Mouse (Mus musculus) kidney, adult 18-20 months (tissue): ENCODE measurements around the gene Cytip.

ENCODE experiments used
- DNase-seq: peaks from one replicate; pipeline ENCODE4 v3.0.0; 2021

The Cytip gene

GRCm38 (mm10) chr2:58195346-58195745 lies at the start of gene Cytip:
Cytip (minus strand) TSS chr2:58195532.
- peak; percentile 63 for DNase-seq

- no peak for DNase-seq
Measured at GRCm38 (mm10) chr2:58240639-58241038, 45.3 kb upstream of the Cytip start.

- no peak for DNase-seq
Measured at GRCm38 (mm10) chr2:58237487-58237886, 42.2 kb upstream of the Cytip start.

- peak; percentile 63 for DNase-seq
Measured at GRCm38 (mm10) chr2:58199442-58199841, 4.1 kb upstream of the Cytip start.

- no peak for DNase-seq
Measured at GRCm38 (mm10) chr2:58196880-58197279, 1.5 kb upstream of the Cytip start.

GRCm38 (mm10) chr2:58194422-58195115 lies 763 bp downstream of the Cytip start:
- peak; percentile 35 for DNase-seq

GRCm38 (mm10) chr2:58192160-58192559 lies 3.2 kb downstream of the Cytip start:
- DNase-seq, result no peak

- no peak for DNase-seq
Measured at GRCm38 (mm10) chr2:58189501-58189900, 5.8 kb downstream of the Cytip start.

GRCm38 (mm10) chr2:58188903-58189302 lies 6.4 kb downstream of the Cytip start:
- no peak for DNase-seq

- DNase-seq, result no peak
Measured at GRCm38 (mm10) chr2:58187310-58188051, 7.9 kb downstream of the Cytip start.

- DNase-seq, result no peak
Measured at GRCm38 (mm10) chr2:58184197-58184596, 11.1 kb downstream of the Cytip start.

GRCm38 (mm10) chr2:58183658-58184057 lies 11.7 kb downstream of the Cytip start:
- no peak for DNase-seq

GRCm38 (mm10) chr2:58180776-58181175 lies 14.6 kb downstream of the Cytip start:
- DNase-seq, result no peak

GRCm38 (mm10) chr2:58179056-58179455 lies 16.3 kb downstream of the Cytip start:
- no peak for DNase-seq

GRCm38 (mm10) chr2:58175392-58176291 lies 19.7 kb downstream of the Cytip start:
- peak; percentile 75 for DNase-seq

GRCm38 (mm10) chr2:58174476-58175286 lies 20.7 kb downstream of the Cytip start:
- DNase-seq, result no peak

- no peak for DNase-seq
Measured at GRCm38 (mm10) chr2:58172963-58173362, 22.4 kb downstream of the Cytip start.

GRCm38 (mm10) chr2:58169173-58169572 lies 26.2 kb downstream of the Cytip start:
- no peak for DNase-seq

- DNase-seq, result no peak
Measured at GRCm38 (mm10) chr2:58167654-58168053, 27.7 kb downstream of the Cytip start.

- no peak for DNase-seq
Measured at GRCm38 (mm10) chr2:58166764-58167163, 28.6 kb downstream of the Cytip start.

- no peak for DNase-seq
Measured at GRCm38 (mm10) chr2:58163457-58164181, 31.7 kb downstream of the Cytip start.

GRCm38 (mm10) chr2:58161813-58162212 lies 33.5 kb downstream of the Cytip start:
- no peak for DNase-seq
